Mouse (Mus musculus): ENCODE measurements around the gene Gpatch2. TPM values are rescaled to one million over a fixed set of nuclear protein-coding genes. Genes with fewer than 3 reads are reported as not detected.

Gene Gpatch2
- polyA plus RNA-seq, 1 experiment from 2014 or later: 15.2 TPM

DNA sequence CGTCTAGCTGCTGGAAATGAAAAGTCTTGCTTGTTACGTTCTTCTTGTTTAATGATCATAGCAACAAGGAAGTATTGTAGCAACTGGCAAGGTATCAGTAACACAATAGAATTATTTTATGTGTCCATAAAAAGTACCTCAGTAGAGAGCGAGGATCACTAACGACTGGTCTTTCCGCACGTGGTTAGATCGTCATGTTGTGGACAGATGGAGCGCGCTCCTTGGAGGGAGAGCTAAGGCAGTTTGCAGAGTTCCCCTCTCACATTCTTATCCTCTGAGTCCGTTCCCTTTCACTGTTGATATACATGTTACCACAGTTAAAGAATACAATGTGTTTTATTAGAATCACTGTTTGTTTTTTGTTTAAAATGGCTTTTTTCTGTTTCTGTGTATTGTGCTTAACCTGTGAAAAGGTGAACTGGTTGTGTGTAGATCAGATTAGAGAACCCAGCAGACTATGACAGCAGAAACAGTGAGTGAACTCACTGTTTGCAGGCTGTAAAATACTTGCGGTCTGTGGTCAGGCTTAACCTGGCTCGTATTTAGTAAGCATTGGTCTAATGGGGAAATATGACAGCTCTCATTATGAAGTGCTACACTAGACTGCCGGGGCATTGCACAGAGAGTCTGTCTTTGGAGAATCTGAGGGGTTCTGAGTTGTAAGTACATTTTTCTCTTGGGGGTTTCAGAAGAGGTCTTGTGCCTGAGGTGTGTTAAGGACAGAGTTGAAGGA, 13.3 kb downstream of the Gpatch2 start:
- Histone ChIP-seq H3K27me3 (no peaks in the 10 kb centered on the region), H3K4me3 (no peak overlapping the region), H3K36me3 (no peaks in the 10 kb centered on the region), H3K9me3 (no peaks in the 10 kb centered on the region), H3K9ac (no peak overlapping the region), H3K4me1 (replicated peaks) (no peaks in the 10 kb centered on the region), H3K27ac (replicated peaks) (no peak overlapping the region), H3K4me2 (no peak overlapping the region)
- 90% methylated on average over 13 of the region's 13 CpGs for WGBS
- ATAC-seq (ENCODE audit: low FRiP score, low read depth): no peak

DNA sequence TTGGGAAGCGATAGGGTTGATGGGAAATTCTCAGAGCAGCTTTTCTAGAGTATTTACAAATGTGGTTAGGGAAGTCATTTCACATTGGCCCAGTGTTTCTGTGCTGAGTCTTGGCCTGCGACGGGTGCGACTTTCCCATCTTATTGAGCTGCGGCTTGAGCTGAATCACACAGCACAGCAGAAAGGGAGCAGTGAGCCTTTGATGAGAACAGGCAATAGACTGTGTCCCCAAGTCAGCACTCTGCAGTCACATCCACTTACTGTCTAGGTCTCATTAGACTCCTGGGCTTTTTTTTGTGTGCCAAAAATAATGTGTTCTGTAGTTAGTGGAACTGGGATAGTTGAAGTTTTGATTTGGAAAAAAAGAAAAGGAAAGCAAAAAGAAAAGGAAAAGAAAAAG, 14.9 kb downstream of the Gpatch2 start:
- no peak overlapping the region for H3K4me2 ChIP-seq
- no peaks in the 10 kb centered on the region for H3K4me1 ChIP-seq (replicated peaks)
- no peak overlapping the region for H3K4me3 ChIP-seq
- H3K9me3 ChIP-seq: no peaks in the 10 kb centered on the region
- WGBS: 78% methylated on average over 5 of the region's 5 CpGs
- H3K36me3 ChIP-seq: no peaks in the 10 kb centered on the region
- no peak overlapping the region for H3K9ac ChIP-seq
- no peak overlapping the region for H3K27ac ChIP-seq (replicated peaks)
- ATAC-seq (ENCODE audit: low FRiP score, low read depth): no peak
- no peaks in the 10 kb centered on the region for H3K27me3 ChIP-seq

DNA sequence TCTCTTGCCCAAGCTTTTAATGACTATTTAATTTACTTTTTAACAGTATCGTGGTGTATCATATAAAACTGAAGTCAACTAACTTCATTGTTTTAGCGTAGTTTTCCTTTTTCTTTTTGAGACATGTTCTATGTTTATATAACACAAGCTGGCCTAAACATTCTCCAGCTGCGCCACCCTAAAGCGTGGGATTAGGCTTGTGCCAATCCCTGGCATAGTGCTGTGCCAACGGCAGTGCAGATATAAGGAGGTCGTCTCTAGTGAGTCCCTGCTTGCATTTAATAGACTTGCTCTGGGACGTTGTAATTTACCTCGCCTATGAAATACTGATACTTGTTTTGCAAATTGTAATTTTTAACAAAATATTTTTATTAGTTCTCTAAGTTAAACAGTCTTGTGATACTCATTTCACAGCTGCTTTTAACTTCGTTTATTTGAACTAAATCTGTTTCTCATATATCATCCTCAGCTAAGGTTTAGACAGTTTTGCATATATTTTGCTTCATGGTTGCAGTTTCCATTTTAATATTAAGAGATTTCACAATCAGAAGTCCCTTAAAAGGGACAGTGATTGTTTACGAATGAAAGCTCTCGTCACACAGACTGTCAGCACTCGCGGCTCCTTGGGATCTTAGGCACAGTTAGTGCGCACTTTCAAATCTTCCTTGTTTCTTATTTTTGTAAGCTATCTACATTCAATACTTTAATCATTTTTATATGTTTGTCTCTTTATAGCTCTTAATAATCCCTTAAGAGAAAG, 17.1 kb downstream of the Gpatch2 start:
- Histone ChIP-seq H3K4me3 (no peak overlapping the region), H3K27me3 (no peaks in the 10 kb centered on the region), H3K4me2 (no peak overlapping the region), H3K9me3 (no peaks in the 10 kb centered on the region), H3K9ac (no peak overlapping the region), H3K27ac (replicated peaks) (no peak overlapping the region), H3K4me1 (replicated peaks) (no peaks in the 10 kb centered on the region), H3K36me3 (no peaks in the 10 kb centered on the region)
- 84% methylated on average over 14 of the region's 14 CpGs for WGBS
- ATAC-seq (ENCODE audit: low FRiP score, low read depth): no peak

DNA sequence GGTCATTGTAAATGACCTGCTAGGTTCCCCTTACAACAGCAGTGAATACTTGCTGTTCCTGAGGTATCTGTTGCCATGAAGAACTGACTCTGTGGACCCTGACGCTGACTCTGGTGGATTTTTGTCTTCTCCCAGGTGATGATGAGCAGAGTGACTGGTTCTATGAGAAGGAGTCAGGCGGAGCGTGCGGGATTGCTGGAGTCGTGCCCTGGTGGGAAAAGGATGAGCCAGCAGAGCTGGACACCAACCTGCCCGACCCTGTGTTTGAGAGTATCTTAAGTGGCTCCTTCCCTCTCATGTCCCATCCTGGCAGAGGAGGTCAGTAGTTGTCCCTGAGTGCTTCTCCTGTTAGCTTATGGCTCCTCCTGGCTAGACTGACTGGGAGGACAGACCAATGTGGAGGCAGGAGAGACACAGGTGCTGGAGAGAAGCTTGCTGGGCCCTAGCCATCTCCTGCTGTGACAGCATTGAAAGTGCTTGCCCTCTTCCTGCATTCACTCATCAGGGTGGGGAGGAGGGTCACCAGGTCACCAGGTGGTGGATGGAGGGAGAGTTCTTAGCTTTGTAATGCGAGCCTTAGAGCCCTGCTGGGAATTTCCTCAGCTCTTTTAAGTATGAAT, 17.8 kb downstream of the Gpatch2 start:
- Histone ChIP-seq H3K9me3 (no peaks in the 10 kb centered on the region), H3K36me3 (no peaks in the 10 kb centered on the region), H3K4me3 (no peak overlapping the region), H3K9ac (no peak overlapping the region), H3K27ac (replicated peaks) (no peak overlapping the region), H3K27me3 (no peaks in the 10 kb centered on the region), H3K4me1 (replicated peaks) (no peaks in the 10 kb centered on the region), H3K4me2 (no peak overlapping the region)
- ATAC-seq (ENCODE audit: low FRiP score, low read depth): no peak
- WGBS: 67% methylated on average over 7 of the region's 7 CpGs

DNA sequence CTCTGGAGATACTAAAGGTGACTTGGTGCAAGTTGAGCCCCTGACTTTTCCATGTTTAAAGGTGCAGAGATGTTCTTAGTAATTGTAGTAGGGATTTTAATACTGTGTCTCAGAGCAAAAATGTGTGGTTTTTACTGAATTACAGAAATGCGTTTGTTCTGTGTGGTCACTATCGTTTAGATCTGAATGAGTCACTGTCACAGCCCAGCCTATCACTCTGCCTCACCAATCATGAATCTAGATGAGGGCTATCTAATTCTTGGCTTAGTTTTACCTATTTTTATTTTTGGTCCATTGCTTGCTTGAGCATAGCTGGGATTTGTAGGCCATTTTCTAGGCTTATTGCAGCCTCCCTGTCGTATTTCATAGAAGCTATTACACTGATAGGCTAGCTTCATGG, 19.9 kb downstream of the Gpatch2 start:
- Histone ChIP-seq H3K27me3 (no peaks in the 10 kb centered on the region), H3K4me3 (no peak overlapping the region), H3K9me3 (no peaks in the 10 kb centered on the region), H3K36me3 (no peaks in the 10 kb centered on the region), H3K4me2 (no peak overlapping the region), H3K9ac (no peak overlapping the region), H3K4me1 (replicated peaks) (no peaks in the 10 kb centered on the region), H3K27ac (replicated peaks) (no peak overlapping the region)
- no peak for ATAC-seq (ENCODE audit: low FRiP score, low read depth)
- WGBS: 89% methylated on average over 3 of the region's 3 CpGs

DNA sequence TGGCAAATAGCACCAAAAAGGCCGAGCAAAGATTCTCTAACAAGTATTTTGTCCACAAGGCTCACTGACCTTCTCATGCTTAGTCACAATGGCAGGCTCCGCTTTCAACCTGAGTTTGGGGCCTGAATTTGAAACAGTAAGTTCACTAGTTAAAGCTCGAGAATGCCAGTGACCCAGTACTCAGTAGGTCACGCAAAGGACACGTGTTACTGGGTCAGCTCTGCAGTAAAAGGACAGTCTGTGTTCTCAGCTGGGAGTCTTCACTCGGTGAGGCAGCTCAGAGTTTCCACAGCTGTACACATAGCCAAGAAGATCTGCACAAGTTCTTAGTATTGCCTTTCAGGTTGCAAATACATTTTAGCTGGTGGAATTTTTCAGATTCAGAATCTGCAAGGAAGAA, 21.0 kb downstream of the Gpatch2 start:
- 86% methylated on average over 6 of the region's 6 CpGs for WGBS
- H3K27ac ChIP-seq (replicated peaks): no peak overlapping the region

DNA sequence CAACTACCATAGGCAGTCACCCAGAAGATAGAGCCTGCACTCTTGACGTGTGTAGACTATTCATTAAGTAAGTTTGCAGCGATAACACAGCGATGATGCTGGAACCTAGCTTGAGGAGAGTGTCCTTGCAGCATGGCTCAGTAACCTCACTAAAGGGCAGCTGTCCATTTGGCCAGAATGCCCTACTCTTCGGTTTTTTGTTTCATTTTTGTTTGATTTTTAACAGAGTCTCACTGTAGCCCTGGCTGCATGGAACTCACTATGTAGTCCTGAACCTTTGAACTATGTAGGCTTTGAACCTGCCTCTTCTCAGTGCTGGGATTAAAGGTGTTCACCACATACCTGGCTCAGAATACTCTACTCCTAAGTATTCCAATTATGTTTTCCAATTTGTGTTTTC, 22.8 kb downstream of the Gpatch2 start:
- Histone ChIP-seq H3K27me3 (no peaks in the 10 kb centered on the region), H3K36me3 (no peaks in the 10 kb centered on the region), H3K4me2 (no peak overlapping the region), H3K9me3 (no peaks in the 10 kb centered on the region), H3K4me1 (replicated peaks) (no peaks in the 10 kb centered on the region), H3K27ac (replicated peaks) (no peak overlapping the region), H3K4me3 (no peak overlapping the region), H3K9ac (no peak overlapping the region)
- no peak for ATAC-seq (ENCODE audit: low FRiP score, low read depth)
- 93% methylated on average over 4 of the region's 4 CpGs for WGBS

More for the DNA sequence above, 21.0 kb downstream of the Gpatch2 start:
- Histone ChIP-seq H3K4me1 (replicated peaks) (no peaks in the 10 kb centered on the region), H3K9ac (no peak overlapping the region), H3K4me3 (no peak overlapping the region), H3K27me3 (no peaks in the 10 kb centered on the region), H3K4me2 (no peak overlapping the region), H3K9me3 (no peaks in the 10 kb centered on the region), H3K36me3 (no peaks in the 10 kb centered on the region)
- no peak for ATAC-seq (ENCODE audit: low FRiP score, low read depth)

DNA sequence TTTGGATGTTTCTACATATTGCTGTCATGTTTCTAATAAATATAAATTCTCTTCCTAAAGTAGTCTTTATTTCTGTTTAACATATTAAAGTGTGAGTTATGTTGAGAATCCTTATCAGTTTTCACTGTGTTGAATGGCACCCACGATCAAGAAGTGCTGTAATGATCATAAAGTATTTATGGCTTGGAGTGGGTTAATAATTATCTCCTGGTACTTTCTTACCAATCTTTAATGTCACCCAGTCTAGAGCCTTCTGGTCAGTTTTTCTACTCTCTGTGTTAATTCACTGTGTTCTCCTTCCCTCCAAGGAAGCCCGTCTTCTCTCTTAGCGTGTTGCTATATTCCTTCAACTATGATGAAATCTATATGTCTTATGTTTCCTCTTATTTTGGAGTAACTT, 25.0 kb downstream of the Gpatch2 start:
- H3K4me1 ChIP-seq (replicated peaks): no peaks in the 10 kb centered on the region
- H3K27me3 ChIP-seq: no peaks in the 10 kb centered on the region
- no peaks in the 10 kb centered on the region for H3K9me3 ChIP-seq
- WGBS: 98% methylated on average over 3 of the region's 3 CpGs
- no peak overlapping the region for H3K4me2 ChIP-seq
- H3K27ac ChIP-seq (replicated peaks): no peak overlapping the region
- no peak overlapping the region for H3K4me3 ChIP-seq
- no peaks in the 10 kb centered on the region for H3K36me3 ChIP-seq
- H3K9ac ChIP-seq: no peak overlapping the region
- no peak for ATAC-seq (ENCODE audit: low FRiP score, low read depth)

DNA sequence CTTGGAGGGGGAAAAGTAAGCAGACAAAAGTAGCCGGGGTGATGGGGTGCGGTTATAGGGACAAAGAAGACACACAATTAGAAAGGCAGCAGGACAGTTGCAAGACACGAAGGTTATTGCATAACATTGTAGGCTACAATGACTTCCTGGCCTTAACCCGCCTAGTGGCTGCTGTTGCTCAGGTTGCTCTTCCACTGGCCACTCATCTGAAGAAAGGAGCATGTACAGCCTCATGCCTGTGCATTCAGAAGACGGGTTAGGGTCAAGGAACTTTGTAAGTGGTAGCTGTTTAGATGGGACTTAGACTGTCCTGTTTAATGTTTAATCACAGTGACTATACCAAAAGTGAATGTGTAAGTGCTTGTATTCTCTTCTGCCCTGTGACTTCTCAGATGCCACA, 26.0 kb downstream of the Gpatch2 start:
- Histone ChIP-seq H3K4me1 (replicated peaks) (no peaks in the 10 kb centered on the region), H3K27ac (replicated peaks) (no peak overlapping the region), H3K36me3 (no peaks in the 10 kb centered on the region), H3K4me2 (no peak overlapping the region), H3K27me3 (no peaks in the 10 kb centered on the region), H3K4me3 (no peak overlapping the region), H3K9ac (no peak overlapping the region), H3K9me3 (no peaks in the 10 kb centered on the region)
- WGBS: 84% methylated on average over 5 of the region's 5 CpGs
- no peak for ATAC-seq (ENCODE audit: low FRiP score, low read depth)

DNA sequence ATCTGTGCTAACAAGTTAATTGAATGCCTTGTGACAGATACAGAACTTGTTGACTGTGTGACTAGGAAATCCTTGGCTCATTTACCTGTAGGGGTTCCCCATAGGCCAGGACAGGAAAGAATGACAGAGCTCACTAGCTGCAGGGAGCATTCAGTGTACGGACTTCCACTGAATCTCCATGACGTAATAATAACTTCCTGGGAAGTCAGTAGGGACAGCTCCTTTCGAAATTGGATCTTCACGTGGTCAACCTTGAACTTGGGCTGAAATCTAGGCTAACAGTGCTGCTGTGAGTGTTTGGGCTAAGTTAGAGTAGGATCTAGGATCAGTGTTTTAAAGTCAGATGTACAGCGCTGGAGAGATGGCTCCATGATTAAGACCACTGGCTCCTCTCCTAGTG, 29.4 kb downstream of the Gpatch2 start:
- no peak for ATAC-seq (ENCODE audit: low FRiP score, low read depth)
- no peak overlapping the region for H3K4me3 ChIP-seq
- no peaks in the 10 kb centered on the region for H3K27me3 ChIP-seq
- 83% methylated on average over 5 of the region's 5 CpGs for WGBS
- no peak overlapping the region for H3K4me2 ChIP-seq
- H3K4me1 ChIP-seq (replicated peaks): no peaks in the 10 kb centered on the region
- H3K27ac ChIP-seq (replicated peaks): no peak overlapping the region
- no peaks in the 10 kb centered on the region for H3K9me3 ChIP-seq
- H3K36me3 ChIP-seq: no peaks in the 10 kb centered on the region
- no peak overlapping the region for H3K9ac ChIP-seq

DNA sequence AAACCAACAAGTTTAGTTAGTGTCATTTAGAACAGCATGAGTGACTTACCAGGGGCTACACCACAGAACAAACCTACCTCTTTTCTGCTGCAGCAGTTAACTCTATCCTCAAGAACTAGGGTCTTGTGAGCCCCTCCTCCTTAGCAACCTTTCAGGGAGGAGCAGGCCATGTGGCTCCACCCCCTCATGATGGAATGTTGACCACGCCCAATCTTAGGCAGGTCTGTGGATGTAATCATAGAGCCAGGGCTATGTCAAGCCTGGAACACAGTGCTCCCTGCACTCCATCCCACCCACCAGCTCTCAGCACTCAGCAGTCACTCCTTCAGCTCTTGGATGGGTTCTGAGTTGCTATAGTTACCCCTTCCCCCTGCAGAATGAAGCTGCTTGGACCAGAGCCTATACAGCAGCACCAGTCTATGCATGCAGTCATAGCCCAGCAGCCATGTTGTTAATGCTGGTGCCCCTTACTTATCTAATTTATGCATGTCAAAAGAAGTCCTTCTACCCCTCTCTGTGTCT, 35.5 kb downstream of the Gpatch2 start:
- H3K4me2 ChIP-seq: no peak overlapping the region
- H3K4me3 ChIP-seq: no peak overlapping the region
- H3K9ac ChIP-seq: no peak overlapping the region
- no peaks in the 10 kb centered on the region for H3K36me3 ChIP-seq
- no peaks in the 10 kb centered on the region for H3K4me1 ChIP-seq (replicated peaks)
- no peak overlapping the region for H3K27ac ChIP-seq (replicated peaks)
- no peaks in the 10 kb centered on the region for H3K27me3 ChIP-seq
- peak; percentile 45; the same call in 1 of the 2 replicates for ATAC-seq (ENCODE audit: low FRiP score, low read depth)
- 100% methylated on average over 1 of the region's 1 CpGs for WGBS
- no peaks in the 10 kb centered on the region for H3K9me3 ChIP-seq

DNA sequence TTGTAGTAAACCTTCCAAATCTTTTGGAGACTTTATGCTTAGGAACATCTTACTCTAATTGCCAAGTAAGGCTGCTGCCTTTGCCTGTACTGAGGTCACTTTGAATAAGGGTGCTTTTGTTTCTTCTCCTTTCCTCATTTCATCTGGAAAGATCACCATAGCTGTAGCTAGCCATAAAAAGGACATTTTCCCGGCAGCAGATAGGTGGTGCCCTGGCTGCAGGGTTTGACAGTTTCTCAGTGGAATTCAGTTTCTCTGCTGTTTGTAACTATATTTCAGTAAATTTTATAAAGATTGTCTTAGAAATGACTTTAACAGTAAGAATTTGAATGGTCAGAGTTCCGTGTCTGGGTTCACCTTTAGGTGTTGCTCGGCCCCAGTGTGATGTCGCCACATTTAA, 43.4 kb downstream of the Gpatch2 start:
- Histone ChIP-seq H3K36me3 (no peaks in the 10 kb centered on the region), H3K9me3 (no peaks in the 10 kb centered on the region), H3K4me1 (replicated peaks) (0 out of 2 replicates have a peak, but pooled peaks cover 5% of the 10 kb centered on the region), H3K4me3 (no peak overlapping the region), H3K27me3 (no peaks in the 10 kb centered on the region), H3K27ac (replicated peaks) (no peak overlapping the region), H3K9ac (no peak overlapping the region), H3K4me2 (no peak overlapping the region)
- WGBS: 74% methylated on average over 4 of the region's 4 CpGs
- no peak for ATAC-seq (ENCODE audit: low FRiP score, low read depth)
